Mouse (Mus musculus) neural tube, embryonic 13.5 days (tissue): ENCODE data around the gene Scaf8. TPM values are rescaled to one million over a fixed set of nuclear protein-coding genes. Genes with fewer than 3 reads are reported as not detected.
A peak's percentile ranks its signal among the peaks of the same experiment; 100 is the strongest.
"Not testable (repeated sequence)": the region's sequence is repeated elsewhere in the genome, so short reads cannot be mapped to it uniquely, and the experiment has no call there.

ENCODE experiments used
- ATAC-seq: fragments of 200-750 bp; cut with Nextera tagmentation; 2 replicates; pipeline ENCODE4 v1.8.0; 2017; ENCODE audit warnings: low read depth, mild to moderate bottlenecking, moderate TSS enrichment, moderate library complexity
- H3K27ac ChIP-seq: fragments of 300-500 bp; sonication (generic); replicated peaks from 2 replicates; pipeline ENCODE4 v1.5.1; 2015; ENCODE audit warnings: moderate library complexity, mild to moderate bottlenecking, inconsistent platforms
- H3K27me3 ChIP-seq: fragments of 300-500 bp; sonication (generic); 2 replicates; pipeline ENCODE4 v1.6.1; 2015; ENCODE audit warnings: mild to moderate bottlenecking, inconsistent platforms
- H3K36me3 ChIP-seq: fragments of 300-500 bp; sonication (generic); 2 replicates; pipeline ENCODE4 v1.6.1; 2015; ENCODE audit warnings: mild to moderate bottlenecking, inconsistent platforms
- H3K4me1 ChIP-seq: fragments of 300-500 bp; sonication (generic); replicated peaks from 2 replicates; pipeline ENCODE4 v1.6.1; 2015; ENCODE audit warnings: inconsistent platforms
- H3K4me2 ChIP-seq: fragments of 300-500 bp; sonication (generic); 2 replicates; pipeline ENCODE4 v1.6.1; 2015; ENCODE audit warnings: inconsistent platforms, mild to moderate bottlenecking, moderate library complexity
- H3K4me3 ChIP-seq: fragments of 300-500 bp; sonication (generic); 2 replicates; pipeline ENCODE4 v1.5.1; 2015; ENCODE audit warnings: mild to moderate bottlenecking, inconsistent platforms
- H3K9ac ChIP-seq: fragments of 300-500 bp; sonication (generic); 2 replicates; pipeline ENCODE4 v1.6.1; 2015; ENCODE audit warnings: moderate library complexity, mild to moderate bottlenecking, inconsistent platforms
- H3K9me3 ChIP-seq: fragments of 300-500 bp; sonication (generic); 2 replicates; pipeline ENCODE4 v1.6.1; 2016; ENCODE audit warnings: inconsistent platforms
- WGBS: fragments of 180-500 bp; shearing (Covaris S2); methylation state at CpG from one replicate; pipeline ENCODE4 v1.1.7; 2015; 5-methylcytosine and 5-hydroxymethylcytosine counted together
- polyA plus RNA-seq: library from polyadenylated mRNA; unstranded; fragments of >200 nt; fragmentation: Nextera tagmentation; extraction: Ambion mirVana; gene quantifications from 2 replicates; pipeline ENCODE4 v1.2.1, GENCODE M21; 2015

The Scaf8 gene
- polyA plus RNA-seq, 1 experiment from 2014 or later, result 17.2 TPM

DNA sequence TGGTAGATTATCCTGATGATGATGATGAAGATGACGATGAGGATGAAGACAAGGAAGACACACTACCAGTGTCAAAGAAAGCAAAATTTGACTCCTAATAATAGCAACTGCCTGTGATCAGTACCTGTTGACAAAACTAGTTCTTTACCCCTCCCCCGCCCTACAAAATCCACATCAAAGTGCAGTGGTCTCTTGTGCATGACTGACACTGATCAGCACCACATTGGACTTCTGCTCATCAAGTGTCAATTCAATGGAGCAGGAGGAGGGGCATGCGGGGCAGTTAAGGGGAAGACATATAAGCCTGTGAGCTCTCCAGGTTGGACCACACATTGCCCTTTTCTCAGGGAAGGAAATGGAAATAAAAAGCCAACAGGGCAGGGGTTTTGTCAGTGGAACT is 29.6 kb upstream of the Scaf8 start:
- H3K4me2 ChIP-seq, result peak overlapping the region; percentile 64
- no peaks in the 10 kb centered on the region for H3K36me3 ChIP-seq
- no peak for ATAC-seq
- no peaks in the 10 kb centered on the region for H3K27me3 ChIP-seq
- H3K27ac ChIP-seq, result peak overlapping the region; percentile 95; the same call in 1 of the 2 replicates
- H3K4me3 ChIP-seq, result peak overlapping the region; percentile 49
- no peaks in the 10 kb centered on the region; the same call in 1 of the 2 replicates for H3K4me1 ChIP-seq
- 62% methylated on average over 3 of the region's 3 CpGs for WGBS
- H3K9me3 ChIP-seq, result peaks cover 3% of the 10 kb centered on the region
- H3K9ac ChIP-seq, result peak overlapping the region; percentile 72; the same call in 1 of the 2 replicates

DNA sequence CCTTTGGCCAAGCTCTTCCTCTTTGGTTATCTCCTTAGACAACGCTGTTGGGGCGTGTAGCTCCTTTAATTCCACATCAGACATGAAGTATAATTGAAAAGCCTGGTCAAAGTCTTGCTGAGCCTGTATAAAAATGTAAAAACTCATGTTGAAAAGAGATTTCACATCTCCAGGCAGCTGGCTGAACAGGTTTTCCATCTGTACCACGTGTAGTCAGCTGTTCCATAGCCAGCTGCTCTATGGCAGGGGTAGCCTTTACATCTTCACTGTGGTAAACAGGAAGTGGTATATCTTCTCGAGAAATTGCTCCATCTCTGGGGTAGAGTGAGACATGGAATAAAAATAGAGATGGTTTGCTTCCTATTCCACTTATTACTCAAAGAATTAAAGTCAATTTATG is 22.1 kb upstream of the Scaf8 start:
- no peak for ATAC-seq
- Histone ChIP-seq H3K9me3 (no peaks in the 10 kb centered on the region), H3K4me3 (no peak overlapping the region), H3K4me1 (no peaks in the 10 kb centered on the region), H3K9ac (no peak overlapping the region), H3K27ac (no peak overlapping the region), H3K36me3 (no peaks in the 10 kb centered on the region), H3K27me3 (no peaks in the 10 kb centered on the region), H3K4me2 (no peak overlapping the region)
- WGBS, result 61% methylated on average over 4 of the region's 4 CpGs

DNA sequence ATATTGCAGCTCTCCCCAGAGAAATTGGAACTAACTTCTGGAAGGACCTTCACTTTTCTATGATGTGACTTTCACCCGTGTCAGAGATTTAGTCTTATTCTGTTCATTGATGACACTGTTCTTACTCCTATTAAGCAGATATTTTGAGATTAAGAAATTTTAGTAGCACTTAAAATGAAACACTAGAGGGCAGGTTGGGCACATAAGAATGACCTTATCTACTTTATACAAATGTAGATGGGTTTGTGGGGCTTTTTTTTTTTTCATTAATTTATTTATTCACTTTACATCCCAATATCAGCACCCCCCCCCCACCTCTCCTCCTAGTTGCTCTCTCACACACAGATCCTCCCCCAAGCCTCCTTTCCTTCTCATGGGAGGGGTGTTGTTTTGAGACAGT is 15.5 kb upstream of the Scaf8 start:
- not testable (repeated sequence) for H3K4me3 ChIP-seq, ATAC-seq, H3K9ac ChIP-seq, H3K9me3 ChIP-seq, H3K4me1 ChIP-seq, H3K27me3 ChIP-seq, H3K27ac ChIP-seq, H3K4me2 ChIP-seq, H3K36me3 ChIP-seq
- WGBS, result 87% methylated on average over 1 of the region's 1 CpGs

DNA sequence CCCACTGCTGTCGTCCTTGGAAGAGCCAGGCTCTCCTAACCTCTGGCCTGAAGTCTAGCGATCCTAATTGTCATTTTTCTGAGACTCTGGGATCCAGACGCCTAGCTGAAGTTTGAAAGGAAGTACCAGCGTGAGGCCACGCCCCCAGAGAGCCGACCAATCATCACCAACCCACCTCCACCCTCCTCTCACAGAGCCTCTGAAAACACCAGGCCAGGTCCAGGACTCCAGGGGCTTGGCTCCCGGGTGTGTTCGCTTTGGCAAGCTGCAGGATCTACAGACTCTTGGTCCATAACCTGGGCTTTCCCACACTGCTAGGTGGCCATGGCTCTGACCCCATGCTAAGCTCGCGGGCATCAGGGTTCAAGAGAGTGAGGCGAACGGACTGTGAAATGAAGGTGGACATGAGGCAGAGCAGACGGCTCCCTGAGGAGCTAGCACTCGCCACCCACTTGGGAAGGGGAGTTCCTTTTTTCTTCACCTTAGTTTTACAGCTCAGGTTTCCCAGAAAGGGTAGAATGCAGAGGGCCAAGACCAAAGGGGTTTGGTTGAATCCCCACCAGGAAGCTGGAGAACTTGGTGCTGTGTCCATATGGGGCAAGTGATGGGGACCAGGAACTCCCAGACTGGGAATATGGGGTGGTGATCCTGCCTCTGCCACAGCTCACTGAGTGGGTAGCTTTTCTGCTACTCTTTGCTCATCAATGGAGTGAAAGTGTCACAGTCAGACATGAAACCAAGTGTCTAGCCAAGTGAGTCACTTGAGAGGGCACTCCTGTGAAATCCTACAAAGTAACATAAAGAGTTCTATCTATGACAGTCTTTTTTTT is 12.2 kb upstream of the Scaf8 start:
- no peaks in the 10 kb centered on the region for H3K27me3 ChIP-seq

DNA sequence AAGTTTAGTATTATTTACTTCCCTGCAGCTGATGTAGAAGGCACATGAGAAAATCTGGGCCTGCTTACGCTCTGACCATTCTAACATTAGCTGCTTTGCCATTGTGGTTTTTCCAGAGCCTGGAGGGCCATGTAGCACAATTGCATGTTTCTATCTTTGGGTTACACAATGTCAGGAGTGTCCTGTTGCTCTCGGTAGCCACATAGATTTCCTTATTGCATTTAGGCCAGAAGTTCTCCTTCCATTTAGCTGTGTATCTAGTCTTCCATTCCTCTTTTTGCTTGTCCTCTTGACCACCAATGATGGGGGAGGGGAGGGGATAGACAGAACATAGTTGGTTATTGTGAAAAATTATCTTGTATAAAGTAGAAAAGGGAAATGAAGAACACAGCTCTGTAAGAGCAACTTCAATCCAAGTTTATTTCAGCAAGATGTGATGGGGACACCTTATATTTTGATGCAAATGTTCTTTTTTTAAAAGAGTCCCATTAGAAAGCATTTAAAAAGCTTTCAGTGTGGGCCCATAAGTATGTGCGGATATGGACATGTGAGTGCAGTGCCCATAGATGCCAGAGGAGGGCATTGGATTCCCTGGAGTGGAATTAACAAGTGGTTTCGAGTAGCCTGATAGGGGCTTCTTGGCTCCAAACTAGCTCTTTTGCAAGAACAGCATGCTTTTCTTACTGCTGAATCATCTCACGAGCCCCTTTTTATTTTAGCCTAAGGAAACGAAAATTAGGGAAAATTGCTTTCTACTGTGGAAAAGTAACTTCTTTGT is 10.4 kb upstream of the Scaf8 start:
- no peak overlapping the region for H3K4me3 ChIP-seq
- WGBS, result 91% methylated on average over 6 of the region's 6 CpGs

More for the DNA sequence above, 12.2 kb upstream of the Scaf8 start:
- peaks cover 8% of the 10 kb centered on the region for H3K4me1 ChIP-seq
- peak overlapping the region; percentile 28 for H3K4me3 ChIP-seq
- H3K9me3 ChIP-seq, result no peaks in the 10 kb centered on the region
- peaks cover 8% of the 10 kb centered on the region for H3K36me3 ChIP-seq
- ATAC-seq, result peak; percentile 61; the same call in 1 of the 2 replicates
- WGBS, result 4% methylated on average over 14 of the region's 14 CpGs
- H3K4me2 ChIP-seq, result peak overlapping the region; percentile 54
- no peak overlapping the region for H3K27ac ChIP-seq
- H3K9ac ChIP-seq, result peak overlapping the region; percentile 61; the same call in 1 of the 2 replicates

DNA sequence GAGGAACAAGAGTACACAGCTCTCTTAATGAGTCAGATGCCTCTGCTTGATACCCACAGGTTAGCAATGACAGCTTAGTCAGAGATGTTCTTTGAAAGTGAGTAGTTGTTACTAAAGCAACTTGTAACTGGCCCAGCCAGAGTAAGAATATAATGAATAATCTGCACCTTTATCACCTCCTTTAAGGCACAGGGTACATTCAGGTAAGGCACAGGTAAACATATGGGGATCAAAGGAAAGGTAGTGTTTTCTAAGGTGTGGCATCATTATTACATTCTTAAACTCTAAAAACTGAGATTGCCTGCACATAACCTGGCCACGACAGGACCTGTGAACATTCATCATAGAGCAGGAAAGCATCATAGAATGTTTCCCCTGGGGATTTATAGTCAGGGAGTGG is 9.8 kb upstream of the Scaf8 start:
- H3K4me2 ChIP-seq, result no peak overlapping the region
- H3K9me3 ChIP-seq, result no peaks in the 10 kb centered on the region
- H3K9ac ChIP-seq, result no peak overlapping the region
- ATAC-seq, result no peak
- H3K36me3 ChIP-seq, result peaks cover 8% of the 10 kb centered on the region
- no peak overlapping the region for H3K4me3 ChIP-seq
- peaks cover 8% of the 10 kb centered on the region for H3K4me1 ChIP-seq
- H3K27ac ChIP-seq, result no peak overlapping the region
- WGBS, result 95% methylated on average over 1 of the region's 1 CpGs
- no peaks in the 10 kb centered on the region for H3K27me3 ChIP-seq

More for the DNA sequence above, 10.4 kb upstream of the Scaf8 start:
- Histone ChIP-seq H3K4me1 (peaks cover 8% of the 10 kb centered on the region), H3K36me3 (peaks cover 8% of the 10 kb centered on the region), H3K9me3 (no peaks in the 10 kb centered on the region), H3K9ac (no peak overlapping the region), H3K27ac (no peak overlapping the region), H3K27me3 (no peaks in the 10 kb centered on the region), H3K4me2 (no peak overlapping the region)
- ATAC-seq, result no peak

DNA sequence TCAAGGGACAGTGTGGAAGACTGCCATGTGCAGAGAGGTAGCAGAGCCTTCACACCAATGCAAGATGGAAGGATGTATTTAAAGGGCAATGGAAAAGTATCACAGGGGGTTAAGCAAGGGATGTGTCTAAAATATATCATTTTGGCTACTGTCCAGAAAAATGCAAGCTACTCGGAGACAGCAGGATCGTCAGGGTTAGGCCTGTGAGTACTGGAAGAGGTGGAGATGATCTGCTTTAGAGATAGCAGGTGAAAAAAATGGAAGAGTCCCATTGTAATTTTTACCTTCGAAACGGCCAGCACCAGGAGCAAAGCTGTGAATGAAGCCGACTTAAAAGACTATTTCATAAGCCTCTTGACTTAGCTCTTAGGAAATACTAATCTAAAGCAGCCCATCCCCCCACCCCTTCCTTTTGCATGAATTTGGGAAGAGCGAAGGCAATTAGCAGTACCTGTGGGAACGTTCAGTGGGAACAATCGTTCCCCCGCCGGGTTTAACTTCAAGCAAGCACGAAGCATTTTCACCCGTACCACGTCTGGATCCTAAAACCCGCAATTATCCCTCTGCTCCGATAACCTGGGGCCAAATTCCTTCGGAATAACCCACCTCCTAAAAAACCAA is 925 bp upstream of the Scaf8 start:
- Histone ChIP-seq H3K36me3 (no peaks in the 10 kb centered on the region), H3K27me3 (no peaks in the 10 kb centered on the region), H3K9me3 (no peaks in the 10 kb centered on the region), H3K27ac (peak overlapping the region; percentile 99), H3K4me2 (peak overlapping the region; percentile 63), H3K9ac (peak overlapping the region; percentile 99), H3K4me1 (peaks cover 38% of the 10 kb centered on the region), H3K4me3 (peak overlapping the region; percentile 89)
- 2% methylated on average over 16 of the region's 16 CpGs for WGBS
- ATAC-seq, result no peak

DNA sequence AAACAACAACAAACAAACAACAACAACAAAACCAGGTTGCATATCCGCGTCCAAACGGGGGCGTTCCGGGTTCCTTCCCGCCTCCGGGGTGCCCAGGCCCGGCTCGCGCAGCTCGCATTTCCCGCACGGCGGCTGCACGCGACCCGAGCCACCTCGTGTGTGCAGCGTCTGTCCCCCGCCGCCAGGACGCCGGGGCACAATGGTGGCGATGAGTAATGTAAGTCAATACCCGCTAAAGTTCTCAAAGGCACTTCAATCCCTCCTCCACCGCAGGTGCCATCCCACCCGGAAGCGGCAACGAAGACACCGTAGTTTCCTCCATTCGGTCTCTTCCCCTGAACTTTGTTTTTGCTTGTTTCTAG is 433 bp upstream of the Scaf8 start:
- Histone ChIP-seq H3K4me2 (peak overlapping the region; percentile 63), H3K9ac (peak overlapping the region; percentile 99), H3K4me1 (peaks cover 41% of the 10 kb centered on the region), H3K4me3 (peak overlapping the region; percentile 89), H3K27ac (peak overlapping the region; percentile 99), H3K27me3 (no peaks in the 10 kb centered on the region), H3K9me3 (no peaks in the 10 kb centered on the region), H3K36me3 (no peaks in the 10 kb centered on the region)
- WGBS, result 0% methylated on average over 31 of the region's 31 CpGs
- ATAC-seq, result peak; percentile 70

DNA sequence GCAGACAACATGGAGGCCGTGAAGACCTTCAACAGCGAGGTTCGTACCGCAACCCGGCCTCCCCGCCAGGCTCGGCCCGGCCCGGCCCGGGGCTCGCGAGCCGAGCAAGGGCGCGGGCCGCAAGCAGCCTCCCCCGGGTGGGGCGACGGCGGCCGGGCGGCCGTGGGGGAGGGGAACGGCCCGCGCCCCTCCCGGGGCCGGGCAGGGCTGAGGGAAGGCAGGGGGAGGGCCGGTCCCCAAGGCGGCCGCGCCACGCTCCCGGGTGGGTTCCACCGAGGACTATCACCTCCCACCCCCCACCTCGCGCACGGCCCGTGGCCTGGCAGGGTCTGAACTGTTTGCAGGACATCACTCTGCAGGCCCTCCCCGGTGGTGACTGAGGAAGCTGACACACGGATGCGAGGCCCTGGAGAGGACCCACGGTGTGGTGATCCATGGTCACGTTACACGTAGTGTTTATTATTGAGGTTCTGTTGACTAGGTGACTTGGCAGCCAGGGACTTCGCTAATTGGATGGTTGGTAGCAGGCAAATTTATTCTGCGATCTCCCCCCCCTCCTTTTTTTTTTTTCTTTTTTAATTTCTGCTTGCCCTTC is 705 bp downstream of the Scaf8 start:
- peak; percentile 54 for ATAC-seq
- under 1% methylated on average over 39 of the region's 47 CpGs for WGBS

DNA sequence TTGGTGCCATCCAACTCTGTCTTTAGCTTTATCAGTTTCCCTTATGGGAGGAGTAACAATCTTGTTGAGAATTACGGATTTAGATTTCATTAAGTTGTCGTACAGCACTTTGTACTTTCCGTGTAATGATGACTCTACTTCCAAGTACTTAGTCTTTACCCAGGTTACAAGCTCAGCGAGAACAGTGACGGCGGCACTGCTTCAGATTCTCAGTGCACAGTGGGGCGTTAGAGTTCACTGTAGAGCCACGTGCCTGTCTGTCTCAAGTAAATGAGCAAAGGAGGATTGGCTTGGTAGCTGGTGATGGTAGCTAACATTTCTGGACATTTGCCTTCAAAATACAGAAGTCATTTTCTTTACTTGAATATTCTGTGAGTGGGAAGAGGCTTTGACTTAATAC is 6.2 kb downstream of the Scaf8 start:
- not testable (repeated sequence) for H3K4me3 ChIP-seq, H3K9ac ChIP-seq, H3K9me3 ChIP-seq, ATAC-seq, H3K27me3 ChIP-seq, H3K4me2 ChIP-seq, H3K36me3 ChIP-seq, H3K27ac ChIP-seq
- H3K4me1 ChIP-seq, result peaks cover 47% of the 10 kb centered on the region
- WGBS, result 79% methylated on average over 8 of the region's 8 CpGs

More for the DNA sequence above, 705 bp downstream of the Scaf8 start:
- Histone ChIP-seq H3K4me3 (peak overlapping the region; percentile 89), H3K4me2 (peak overlapping the region; percentile 63), H3K9ac (peak overlapping the region; percentile 99), H3K9me3 (no peaks in the 10 kb centered on the region), H3K36me3 (no peaks in the 10 kb centered on the region), H3K27ac (peak overlapping the region; percentile 99), H3K4me1 (peaks cover 49% of the 10 kb centered on the region), H3K27me3 (no peaks in the 10 kb centered on the region)

DNA sequence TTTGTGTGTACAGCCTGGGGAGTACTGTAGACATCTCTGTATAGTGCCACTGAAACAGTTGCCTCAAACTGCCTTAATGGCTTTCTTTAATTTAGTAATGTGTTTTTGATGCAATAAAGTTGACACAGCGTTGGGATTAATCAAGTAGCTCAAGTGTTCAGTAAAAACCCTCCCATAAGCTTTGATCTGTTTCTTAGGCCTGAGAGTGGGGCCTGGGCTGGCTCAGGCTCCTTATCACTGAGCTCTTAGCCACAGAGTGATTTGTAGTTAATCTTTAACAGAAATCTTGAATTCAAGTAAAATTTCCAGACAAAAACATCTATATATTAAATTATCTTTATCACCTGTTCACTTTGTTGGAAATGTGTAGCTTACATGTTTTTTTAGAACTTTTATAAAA is 8.8 kb downstream of the Scaf8 start:
- H3K4me2 ChIP-seq, H3K27ac ChIP-seq, H3K4me3 ChIP-seq, H3K36me3 ChIP-seq, ATAC-seq, H3K9me3 ChIP-seq, H3K27me3 ChIP-seq, H3K9ac ChIP-seq: not testable (repeated sequence)
- WGBS, result 73% methylated on average over 1 of the region's 1 CpGs
- H3K4me1 ChIP-seq, result peaks cover 22% of the 10 kb centered on the region

DNA sequence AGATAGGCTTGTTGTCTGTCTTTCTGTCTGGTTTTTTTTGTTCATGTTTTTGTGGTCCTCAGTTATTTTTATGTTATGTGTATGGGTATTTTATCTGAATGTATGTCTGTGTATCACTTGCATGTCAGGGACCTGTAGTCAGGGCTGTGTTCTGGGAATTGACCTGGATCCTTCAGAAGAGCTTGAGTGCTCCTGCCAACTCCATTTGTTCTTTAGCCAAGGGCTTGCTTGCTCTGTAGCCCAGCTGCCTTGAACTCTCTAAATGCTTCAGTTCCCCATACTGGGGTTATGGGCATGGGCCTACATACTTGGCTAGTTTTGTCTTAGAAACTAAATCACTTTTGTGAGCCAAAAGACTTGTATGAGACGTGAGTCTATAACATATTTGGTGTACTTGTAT is 13.9 kb downstream of the Scaf8 start:
- peaks cover 14% of the 10 kb centered on the region for H3K36me3 ChIP-seq
- ATAC-seq, result no peak
- no peak overlapping the region for H3K9ac ChIP-seq
- H3K27ac ChIP-seq, result no peak overlapping the region
- WGBS, result 98% methylated on average over 1 of the region's 1 CpGs
- no peak overlapping the region for H3K4me2 ChIP-seq
- H3K9me3 ChIP-seq, result no peaks in the 10 kb centered on the region
- no peaks in the 10 kb centered on the region for H3K27me3 ChIP-seq
- no peaks in the 10 kb centered on the region for H3K4me1 ChIP-seq
- H3K4me3 ChIP-seq, result no peak overlapping the region
